Mouse (Mus musculus) gastrocnemius, postnatal 4 days (tissue): ENCODE data around the gene Ttc30a2. TPM values are rescaled to one million over a fixed set of nuclear protein-coding genes. Genes with fewer than 3 reads are reported as not detected.

Source experiments
- DNase-seq, 2 experiments: peaks; one replicate each; pipeline ENCODE4 v3.0.0; 2021 to 2022; ENCODE audit warnings: low spot score in 2 of 2, mixed read lengths in 2 of 2
- long read RNA-seq, 2 experiments: library from polyadenylated mRNA; stranded (forward); transcript quantifications; one replicate each; pipeline ENCODE4 v2.0.0; 2021
- total RNA-seq, 2 experiments: library from RNA; stranded (reverse); gene quantifications; 2 replicates each; pipeline ENCODE4 v1.2.3; 2021

Gene Ttc30a2
- total RNA-seq, result under 1 TPM; 0.21 to 0.22 TPM
- long read RNA-seq, experiment 1, result 0 reads
- long read RNA-seq, experiment 2, result 0 reads

DNA sequence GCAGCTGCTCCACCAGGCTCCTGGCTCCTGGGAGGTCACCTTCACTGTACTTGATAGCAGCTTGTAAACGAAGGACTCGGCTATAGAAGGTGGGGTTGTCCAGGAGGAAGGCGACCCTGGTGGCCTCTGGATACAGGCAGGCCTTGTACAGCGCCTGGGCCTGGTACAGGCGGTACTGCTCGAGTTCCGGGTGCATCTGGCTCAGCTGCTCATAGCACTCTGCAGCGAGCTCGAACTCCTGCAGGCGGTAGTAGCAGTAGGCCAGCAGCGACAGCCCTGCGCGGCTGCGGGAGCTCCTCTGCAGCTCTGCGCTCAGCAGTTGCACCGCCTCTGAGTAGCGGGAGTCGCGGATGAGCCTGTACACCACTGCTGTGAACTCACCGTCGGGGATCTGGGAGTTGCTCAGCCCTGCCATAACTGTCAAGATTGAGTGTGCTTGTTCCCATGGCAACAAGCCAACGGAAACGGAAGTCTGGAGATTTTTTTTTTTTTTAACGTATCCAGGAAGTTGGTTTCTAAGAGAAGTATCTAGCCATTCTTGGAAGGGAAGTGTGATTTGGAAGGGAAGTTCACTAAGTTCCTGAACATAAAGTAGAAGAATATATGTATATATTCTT, at the start of gene Ttc30a2:
Gene Ttc30a2 (minus strand): TSS at position 419 of the 617 bp plus-strand sequence.
- DNase-seq, result peak in 1 of 2 experiments; percentile 25

DNA sequence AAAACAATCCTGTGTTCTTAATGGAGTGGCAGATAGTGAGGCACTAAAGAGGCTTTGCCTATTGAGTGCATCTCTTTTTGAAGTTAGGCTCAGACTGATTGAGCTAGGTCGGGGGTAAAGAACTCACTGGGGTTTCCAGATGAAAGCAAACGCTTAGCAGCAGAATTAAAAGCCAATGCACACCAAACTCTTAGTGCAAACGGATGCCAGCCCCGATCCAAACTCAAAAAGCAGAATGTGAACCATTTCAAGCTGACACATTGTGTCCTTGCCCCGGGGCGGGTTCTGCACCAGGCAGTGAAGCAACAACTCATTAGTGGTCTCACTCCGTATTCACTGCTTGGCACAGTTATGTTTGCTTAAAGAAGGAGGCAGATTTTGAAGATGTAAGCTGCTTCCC, 38.9 kb upstream of the Ttc30a2 start:
- no peak for DNase-seq

GRCm38 (mm10) chr2:76016136-76016535, 38.2 kb upstream of the Ttc30a2 start:
- DNase-seq, result no peak

GRCm38 (mm10) chr2:76015460-76015859, 37.5 kb upstream of the Ttc30a2 start:
- DNase-seq, result no peak

DNA sequence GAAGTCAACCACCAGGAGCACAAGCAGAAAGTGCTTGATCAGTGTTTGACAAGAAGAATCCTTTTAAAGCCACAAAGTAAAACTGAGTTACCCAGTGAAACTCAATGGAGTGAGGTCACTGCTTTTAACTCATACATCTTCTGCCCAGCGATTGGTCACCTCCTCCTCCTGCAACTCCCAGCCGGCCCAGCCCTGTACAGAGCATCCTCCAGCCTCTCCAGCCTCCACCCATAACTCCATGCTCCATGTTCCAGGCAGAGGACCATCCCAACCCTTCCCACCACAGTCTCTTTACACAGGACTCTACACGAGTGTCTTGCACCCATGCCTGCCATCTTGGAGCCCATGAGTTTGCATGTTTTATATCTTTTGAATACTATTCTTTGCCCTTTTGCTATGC, 36.7 kb upstream of the Ttc30a2 start:
- no peak for DNase-seq

DNA sequence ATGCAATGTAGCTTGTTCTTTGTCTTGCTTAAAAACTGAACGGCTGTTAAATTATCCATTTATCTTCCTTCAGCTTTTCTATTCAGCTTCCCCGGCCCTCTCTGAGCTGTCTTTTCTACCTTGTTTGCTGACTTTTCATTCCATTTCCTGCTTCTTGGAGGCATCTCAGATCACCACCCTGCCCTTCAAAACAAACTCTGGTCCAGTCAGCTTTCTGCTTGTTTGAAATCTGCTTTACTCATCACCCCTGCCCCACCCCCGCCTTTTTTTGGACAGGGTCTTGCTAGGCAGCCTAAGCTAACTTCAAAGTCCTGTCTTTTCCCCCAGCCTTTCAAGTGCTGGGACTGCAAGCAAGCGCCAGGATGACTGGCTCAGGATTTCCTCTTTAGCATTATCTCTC, 28.2 kb upstream of the Ttc30a2 start:
- no peak for DNase-seq

GRCm38 (mm10) chr2:76002899-76003298, 24.9 kb upstream of the Ttc30a2 start:
- no peak for DNase-seq

DNA sequence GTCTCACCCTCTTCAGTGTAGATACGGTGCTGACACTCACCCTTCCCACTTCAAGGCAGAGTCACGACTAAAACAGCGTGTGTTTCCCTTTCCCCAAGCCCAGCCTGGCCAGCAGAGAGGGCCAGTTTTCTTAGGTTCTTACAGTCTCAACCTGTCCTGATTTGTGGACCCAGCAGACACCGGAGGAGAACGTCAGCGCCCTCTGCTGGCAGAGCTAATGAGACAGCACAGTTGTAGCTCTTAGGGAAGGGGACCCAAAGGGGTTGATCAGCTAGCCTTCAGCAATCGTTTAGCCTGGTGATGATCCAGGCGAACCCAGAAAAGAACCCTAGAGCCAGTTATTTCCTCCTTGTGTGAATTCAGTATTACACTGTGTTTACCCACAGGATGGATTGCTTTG, 23.4 kb upstream of the Ttc30a2 start:
- peak; percentile 38 to 58 for DNase-seq

- no peak for DNase-seq
Observed at GRCm38 (mm10) chr2:75999636-76000035, 21.7 kb upstream of the Ttc30a2 start.

- no peak for DNase-seq
Observed at GRCm38 (mm10) chr2:75998692-75999091, 20.7 kb upstream of the Ttc30a2 start.

GRCm38 (mm10) chr2:75997726-75998125, 19.8 kb upstream of the Ttc30a2 start:
- DNase-seq, result no peak

DNA sequence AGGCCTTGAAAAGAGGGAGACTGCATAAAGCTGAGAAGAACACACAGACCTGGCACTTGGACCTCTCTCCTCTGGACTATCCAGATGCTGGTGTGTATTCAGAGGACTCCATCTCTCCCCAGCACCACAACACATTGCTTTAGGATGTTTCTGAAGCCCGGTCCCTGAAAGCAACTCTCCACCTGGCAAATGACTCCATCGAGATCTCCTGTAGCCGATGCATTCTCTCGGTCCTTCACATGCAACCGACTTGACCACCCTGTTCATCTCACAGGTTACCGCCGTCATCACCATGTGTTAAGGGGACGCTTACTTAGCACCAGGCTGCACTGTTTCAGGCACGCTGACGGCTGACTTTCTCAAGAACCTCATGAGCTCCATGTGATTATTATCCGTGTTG, 16.9 kb upstream of the Ttc30a2 start:
- no peak for DNase-seq

DNA sequence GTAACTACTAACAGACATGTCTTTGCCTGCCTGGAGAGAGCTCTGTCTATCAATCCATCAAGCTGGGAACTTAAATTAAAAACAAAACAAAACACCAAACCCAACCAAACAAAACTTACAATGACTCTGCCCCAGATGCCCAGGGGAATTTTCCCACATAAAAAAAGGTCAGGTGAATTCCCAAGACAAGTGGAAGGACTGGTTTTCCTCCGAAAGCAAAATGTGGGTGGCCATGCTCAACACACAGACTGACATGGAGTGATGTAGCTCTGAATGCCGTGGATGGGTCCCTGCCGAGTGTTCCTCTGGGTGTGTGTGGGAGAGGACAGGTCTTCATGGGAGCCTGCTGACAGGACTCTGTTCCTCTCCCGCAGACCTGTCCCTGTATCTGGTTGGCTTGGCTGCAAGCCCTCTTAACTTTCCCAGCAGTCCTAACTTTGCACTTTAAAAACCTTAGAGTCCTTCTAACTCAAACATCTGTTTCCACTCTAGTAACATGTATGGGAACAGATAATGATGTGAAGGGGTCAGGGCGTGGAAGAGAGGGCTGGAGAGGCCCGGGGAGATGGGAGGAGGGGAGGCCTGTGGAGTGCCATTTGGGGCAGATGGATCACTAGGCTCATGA, 13.7 kb upstream of the Ttc30a2 start:
- no peak for DNase-seq

DNA sequence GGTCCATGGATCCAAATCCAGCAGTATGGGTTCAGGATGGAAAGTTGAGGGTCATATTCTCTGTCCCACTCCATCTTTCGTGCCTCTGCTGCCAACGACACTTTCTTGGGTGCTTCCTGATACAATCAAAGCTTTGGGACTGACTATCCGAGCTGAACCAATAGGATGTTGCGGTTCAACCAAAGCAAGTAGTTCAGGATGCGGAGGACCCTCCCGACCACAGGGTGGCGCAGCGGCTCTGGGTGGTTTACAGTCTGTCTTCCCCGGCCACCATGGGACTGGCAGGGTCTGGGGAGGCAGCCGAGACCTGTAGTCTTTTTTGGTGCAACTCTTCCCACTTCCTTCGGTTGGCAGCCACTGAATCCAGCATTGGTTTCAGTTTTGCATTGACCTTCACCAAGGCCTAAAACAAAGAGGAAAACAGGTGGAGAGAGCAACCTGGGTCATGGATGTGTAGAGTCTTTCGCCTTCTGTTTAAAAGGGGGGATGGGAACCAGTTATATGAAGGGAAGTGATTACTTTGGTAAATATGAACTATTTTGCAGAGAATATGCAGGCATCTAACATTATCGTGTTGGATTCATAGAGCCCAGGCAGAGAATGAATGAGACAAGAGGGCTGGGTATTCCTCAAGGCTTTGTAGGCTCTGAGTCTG, 13.0 kb upstream of the Ttc30a2 start:
- DNase-seq, result peak; percentile 44 to 69

GRCm38 (mm10) chr2:75989694-75990093, 11.7 kb upstream of the Ttc30a2 start:
- DNase-seq, result no peak

DNA sequence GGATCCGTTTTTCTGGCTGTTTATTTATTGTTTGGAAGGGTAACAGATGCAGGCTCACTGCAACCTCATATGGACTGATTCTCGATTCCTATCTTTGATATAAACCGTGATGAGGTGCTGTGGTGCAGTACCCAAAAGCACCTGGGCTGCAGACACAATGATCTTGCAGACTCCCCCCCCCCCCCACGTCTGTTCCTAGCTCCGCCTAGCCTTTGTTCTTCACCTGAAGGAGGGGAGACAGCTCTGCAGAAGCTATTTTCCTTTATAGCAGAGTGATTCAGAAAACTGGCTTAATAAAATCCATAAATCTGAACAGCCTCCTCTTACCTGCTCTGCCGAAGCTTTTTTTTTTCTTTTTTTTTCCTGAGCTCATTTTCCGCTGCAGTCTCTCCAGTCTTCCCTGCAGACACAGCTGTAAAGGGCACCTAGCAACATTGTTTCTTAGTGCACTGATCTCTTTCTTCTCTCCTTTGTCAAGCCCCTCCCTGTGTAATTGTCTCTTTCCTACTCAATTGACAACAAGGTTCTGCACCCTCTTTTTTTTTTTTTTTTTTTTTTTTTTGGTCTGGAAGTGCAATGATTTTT, 10.9 kb upstream of the Ttc30a2 start:
- no peak for DNase-seq

DNA sequence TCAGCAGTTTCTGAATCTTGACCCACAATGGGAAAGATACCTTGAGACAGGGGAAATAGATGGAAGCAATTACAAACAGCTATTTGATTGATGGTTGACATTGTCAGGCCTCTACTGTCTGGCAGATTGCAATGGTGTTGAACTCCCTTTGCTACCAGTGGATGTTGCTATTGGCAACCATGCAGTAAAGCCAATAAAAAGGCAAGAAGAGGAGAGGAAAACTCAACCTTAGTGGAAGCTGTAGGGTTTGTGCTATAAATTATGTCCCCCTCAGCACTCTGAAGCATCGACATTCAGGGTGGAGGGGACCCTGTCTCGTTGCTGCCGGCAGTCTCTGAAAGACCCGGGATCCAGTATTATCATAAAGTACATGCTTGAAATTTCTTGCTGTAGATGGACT, 10.4 kb upstream of the Ttc30a2 start:
- no peak for DNase-seq

DNA sequence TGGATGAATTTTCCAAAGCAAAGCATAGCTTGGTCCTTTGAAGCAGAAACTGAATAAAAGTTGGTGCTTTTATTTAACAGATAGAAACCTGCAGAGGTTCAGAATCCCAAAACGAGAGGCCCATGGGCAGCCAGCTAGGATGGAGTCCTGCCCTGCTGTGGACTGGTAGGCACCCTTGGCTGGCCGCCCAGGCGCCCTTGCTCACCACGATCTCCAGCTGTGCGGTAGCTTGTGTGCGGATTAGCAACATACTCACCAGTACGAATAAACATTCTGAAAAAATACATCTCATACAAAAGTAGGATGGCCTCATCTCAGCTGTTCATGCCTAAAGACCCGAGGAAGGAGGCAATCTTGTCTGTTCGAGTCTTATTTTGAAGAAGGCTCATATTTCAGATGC, 9.8 kb upstream of the Ttc30a2 start:
- DNase-seq, result no peak

GRCm38 (mm10) chr2:75985124-75985523, 7.2 kb upstream of the Ttc30a2 start:
- DNase-seq, result peak in 1 of 2 experiments; percentile 44

DNA sequence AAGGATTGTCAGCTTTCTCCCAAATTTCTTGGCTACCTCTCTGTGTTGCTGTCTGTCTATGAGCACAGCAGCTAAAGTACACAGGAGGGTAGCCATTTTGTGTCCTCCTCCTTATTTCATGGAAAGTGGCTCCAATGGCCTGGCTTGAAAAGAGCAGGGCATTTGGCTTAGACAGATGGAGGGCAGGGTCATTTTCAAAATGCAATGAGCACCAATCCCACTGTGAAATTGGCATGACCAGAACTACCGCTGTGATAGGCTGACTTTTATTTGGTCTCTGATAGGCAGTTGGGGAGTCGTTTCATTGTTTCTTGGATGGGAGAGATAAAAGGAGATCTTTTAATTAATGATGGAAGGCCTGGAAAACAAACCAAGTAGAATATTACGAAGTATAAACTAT, 5.9 kb upstream of the Ttc30a2 start:
- no peak for DNase-seq

- no peak for DNase-seq
Observed at GRCm38 (mm10) chr2:75983091-75983490, 5.1 kb upstream of the Ttc30a2 start.

- no peak for DNase-seq
Observed at GRCm38 (mm10) chr2:75982626-75983025, 4.7 kb upstream of the Ttc30a2 start.
